Mouse (Mus musculus): ENCODE results near the gene Bcorl1. TPM values are rescaled to one million over a fixed set of nuclear protein-coding genes. Genes with fewer than 3 reads are reported as not detected.
"Not testable (repeated sequence)": the region's sequence is repeated elsewhere in the genome, so short reads cannot be mapped to it uniquely, and the experiment has no call there.

Bcorl1 gene
- total RNA-seq, 2 experiments from 2014 or later: 16.4 to 17.7 TPM

DNA sequence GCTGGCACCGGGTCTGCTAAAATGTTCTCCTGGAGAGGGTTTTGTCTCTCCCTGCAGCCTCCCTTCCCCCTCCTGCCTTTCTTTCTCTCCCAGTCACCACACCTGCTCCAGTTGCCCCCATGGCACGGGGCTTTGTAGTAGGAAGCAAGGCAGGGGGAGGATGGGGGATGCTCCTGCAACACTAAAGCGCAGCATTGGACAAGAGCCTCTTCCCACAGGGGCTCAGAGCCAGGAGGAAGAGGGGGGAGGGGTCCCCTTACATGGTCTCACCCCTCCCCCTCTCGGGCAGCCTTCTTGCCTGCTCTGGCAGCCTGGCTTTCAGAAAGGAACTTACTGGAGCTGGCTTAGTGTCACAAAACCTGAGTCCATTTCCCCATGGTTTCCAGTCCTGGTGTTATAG is 44.8 kb downstream of the Bcorl1 start:
- DNase-seq (ENCODE audit: low spot score in 2 of 2): no peak

DNA sequence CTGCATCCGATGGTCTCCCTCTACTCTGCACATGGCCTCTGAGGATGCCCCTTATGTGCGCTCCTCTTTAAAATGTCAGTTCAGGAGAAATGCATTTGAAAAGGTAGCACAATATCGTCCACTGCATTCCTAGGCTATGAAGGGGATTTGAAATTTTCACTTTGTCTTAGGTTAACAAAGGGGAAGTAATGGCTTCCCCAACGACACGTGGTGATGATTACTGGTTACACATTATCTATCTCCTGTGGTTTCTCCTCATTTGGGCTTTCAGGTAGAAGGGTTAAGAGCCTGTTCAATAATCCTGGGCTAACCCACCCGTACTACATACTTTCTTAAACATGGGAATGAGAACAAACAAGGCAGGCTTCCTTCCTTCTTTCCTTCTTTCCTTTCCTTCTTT is 48.2 kb downstream of the Bcorl1 start:
- DNase-seq (ENCODE audit: low spot score in 2 of 2): no peak

DNA sequence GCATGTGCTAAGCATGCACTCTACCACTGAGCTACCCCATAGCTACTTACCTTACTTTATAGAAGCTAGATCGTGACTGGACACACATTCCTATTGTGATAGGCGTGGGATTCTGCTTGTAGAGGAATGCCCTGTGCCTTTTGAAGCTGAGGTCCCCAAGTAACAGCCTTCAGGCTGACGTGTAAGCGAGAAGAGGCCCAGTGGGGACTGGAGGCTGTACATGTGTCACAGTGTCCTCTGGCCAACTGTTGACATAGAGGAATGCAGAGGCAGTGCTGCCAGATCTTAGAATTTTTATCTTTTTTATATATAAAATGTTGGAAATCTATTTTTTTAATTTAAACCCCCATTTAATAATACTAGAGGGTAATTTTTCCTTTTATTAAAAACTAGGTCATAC is 58.8 kb downstream of the Bcorl1 start:
- DNase-seq (ENCODE audit: low spot score in 2 of 2): no peak

GRCm38 (mm10) chrX:48405141-48405540 is 64.0 kb downstream of the Bcorl1 start:
- no peak for DNase-seq (ENCODE audit: low spot score in 2 of 2)

- DNase-seq (ENCODE audit: low spot score in 2 of 2): peak; percentile 70 to 77
Measured at GRCm38 (mm10) chrX:48409611-48410387, 68.6 kb downstream of the Bcorl1 start.

GRCm38 (mm10) chrX:48410388-48410776 is 69.2 kb downstream of the Bcorl1 start:
- DNase-seq (ENCODE audit: low spot score in 2 of 2): no peak

DNA sequence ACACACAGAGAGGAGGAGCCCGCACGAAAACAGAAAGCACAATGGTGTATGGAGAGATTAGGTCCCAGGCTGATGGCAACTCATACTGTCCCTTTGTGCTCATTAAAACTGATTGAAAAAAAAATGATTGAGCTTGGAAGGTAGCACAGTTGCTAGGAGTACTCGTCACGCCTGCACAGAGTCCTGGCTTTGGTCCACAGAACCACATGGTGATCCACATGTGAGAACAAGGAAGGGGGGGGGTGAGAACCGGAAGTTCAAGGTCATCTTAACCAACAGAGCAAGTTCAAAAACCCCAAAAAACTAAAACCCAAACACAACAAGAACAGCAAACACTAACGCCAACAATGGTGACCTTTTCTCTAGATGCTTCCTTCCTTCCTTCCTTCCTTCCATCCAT is 71.5 kb downstream of the Bcorl1 start:
- DNase-seq (ENCODE audit: low spot score in 2 of 2): no peak

GRCm38 (mm10) chrX:48414291-48414690 is 73.1 kb downstream of the Bcorl1 start:
- no peak for DNase-seq (ENCODE audit: low spot score in 2 of 2)

DNA sequence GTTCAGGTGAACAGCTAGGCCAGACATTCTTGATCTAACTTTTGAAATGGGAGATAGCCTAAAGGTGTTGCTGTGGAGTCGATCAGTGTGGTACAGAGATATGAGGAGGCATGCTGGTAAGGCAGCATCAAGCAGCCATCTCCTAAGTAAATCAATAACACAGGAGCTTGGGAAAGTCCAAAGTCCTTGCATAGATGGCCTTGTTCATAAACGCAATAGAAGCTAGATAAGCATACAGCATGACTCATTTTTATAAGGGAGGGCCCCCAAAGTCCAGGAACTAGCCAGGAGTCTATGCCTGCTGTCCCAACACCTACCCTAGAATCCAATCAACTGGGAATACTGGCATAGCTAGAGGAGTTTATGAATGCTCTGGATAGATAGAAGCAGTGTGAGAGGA is 77.3 kb downstream of the Bcorl1 start:
- no peak for DNase-seq (ENCODE audit: low spot score in 2 of 2)

DNA sequence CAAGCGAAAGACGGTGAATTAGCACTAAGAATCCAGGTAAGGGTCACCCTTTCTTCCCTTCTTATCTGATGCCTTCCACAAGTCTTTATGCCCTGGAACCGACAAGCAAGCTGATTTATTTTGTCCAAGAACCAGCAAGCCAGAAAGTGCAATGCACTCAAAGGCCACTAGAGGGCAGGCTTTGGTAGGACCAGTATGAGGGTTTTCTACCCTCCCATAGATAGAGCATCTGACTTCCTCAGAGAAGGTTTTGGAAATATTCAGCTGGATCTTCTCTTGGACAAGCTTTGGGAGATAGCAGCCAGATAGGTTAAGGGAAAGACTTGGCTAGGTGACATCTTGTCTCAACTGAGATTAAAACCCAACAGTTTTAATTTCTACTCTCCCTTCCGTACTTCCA is 81.8 kb downstream of the Bcorl1 start:
- peak; percentile 50 to 60 for DNase-seq (ENCODE audit: low spot score in 2 of 2)

DNA sequence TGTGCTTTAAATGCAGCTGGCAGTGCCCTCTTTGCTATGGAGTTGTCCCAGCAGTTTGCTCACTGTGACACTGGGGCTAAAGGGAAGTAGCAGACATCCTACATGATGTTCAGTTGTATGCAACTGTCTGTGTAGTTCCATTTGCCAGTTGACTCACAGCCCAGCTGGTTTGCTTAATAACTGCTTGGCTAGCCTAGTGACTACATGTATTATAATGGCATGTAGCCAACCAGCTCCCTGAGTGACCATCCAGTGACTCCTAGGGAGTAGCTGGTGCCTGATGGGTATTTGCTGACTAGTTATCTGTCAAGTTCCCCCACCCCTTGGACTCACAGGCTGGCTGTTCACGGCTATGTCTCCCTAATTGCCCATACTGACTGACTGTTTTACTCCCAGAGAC is 82.5 kb downstream of the Bcorl1 start:
- DNase-seq (ENCODE audit: low spot score in 2 of 2): no peak

DNA sequence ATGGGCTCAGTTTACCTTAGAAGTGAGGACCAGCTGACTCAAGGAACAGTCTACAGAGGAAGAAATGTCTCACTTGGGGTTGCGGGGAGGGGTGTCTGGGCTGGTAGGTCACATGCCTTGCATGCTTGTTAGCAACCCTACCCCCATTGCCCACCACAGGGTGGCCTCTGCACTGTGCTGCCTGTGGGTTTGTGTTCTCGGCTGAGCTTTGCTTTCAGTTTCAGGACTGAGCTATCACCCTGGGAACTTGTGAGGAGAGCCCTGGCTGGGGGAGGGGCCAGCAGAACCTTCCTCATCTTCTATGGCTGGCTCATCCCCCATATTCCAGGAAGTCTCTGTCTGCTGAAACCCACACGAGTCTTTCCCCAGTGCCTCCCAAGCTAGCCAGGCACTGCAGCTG is 83.4 kb downstream of the Bcorl1 start:
- DNase-seq (ENCODE audit: low spot score in 2 of 2): no peak

DNA sequence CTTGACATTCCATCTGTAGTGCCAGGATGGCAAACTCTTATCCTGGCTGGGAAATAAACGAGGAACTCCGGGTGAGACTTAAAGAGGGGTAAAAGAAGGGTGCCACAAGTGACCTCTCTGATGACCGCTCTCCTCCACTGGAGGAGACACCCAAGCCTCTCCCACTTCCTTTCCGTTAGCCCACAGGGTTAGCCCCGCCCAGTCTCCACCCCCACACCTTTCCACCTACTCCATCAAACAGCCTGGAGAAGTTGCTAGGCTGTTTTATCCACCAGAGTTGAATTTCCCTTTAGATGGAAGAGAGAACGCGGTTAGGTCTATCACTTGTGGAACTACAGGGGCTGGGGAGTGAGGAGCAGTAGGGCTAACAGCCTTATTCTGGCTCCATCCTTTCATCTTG is 84.1 kb downstream of the Bcorl1 start:
- no peak for DNase-seq (ENCODE audit: low spot score in 2 of 2)

- DNase-seq (ENCODE audit: low spot score in 2 of 2): no peak
Measured at GRCm38 (mm10) chrX:48428241-48428640, 87.1 kb downstream of the Bcorl1 start.

DNA sequence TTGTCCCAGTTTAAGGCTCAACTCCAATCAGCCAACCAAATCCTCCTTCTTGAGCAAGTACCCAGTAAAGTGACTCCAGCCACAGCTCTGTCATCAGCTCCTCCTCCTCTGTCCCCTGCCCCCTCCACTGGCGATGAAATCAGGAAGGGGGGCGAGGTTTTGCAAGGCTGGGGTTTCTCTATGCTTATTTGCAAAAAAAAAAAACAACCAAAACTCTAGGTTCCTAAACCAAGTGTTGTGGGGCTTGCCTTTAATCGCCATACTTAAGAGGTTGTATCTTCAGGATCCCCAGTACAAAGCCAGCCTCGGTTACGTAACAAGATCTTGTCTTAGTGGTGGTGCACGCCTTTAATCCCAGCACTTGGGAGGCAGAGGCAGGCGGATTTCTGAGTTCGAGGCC is 87.5 kb downstream of the Bcorl1 start:
- no peak for DNase-seq (ENCODE audit: low spot score in 2 of 2)

- no peak for DNase-seq (ENCODE audit: low spot score in 2 of 2)
Measured at GRCm38 (mm10) chrX:48429100-48429499, 87.9 kb downstream of the Bcorl1 start.

GRCm38 (mm10) chrX:48429538-48429937 is 88.4 kb downstream of the Bcorl1 start:
- no peak for DNase-seq (ENCODE audit: low spot score in 2 of 2)

DNA sequence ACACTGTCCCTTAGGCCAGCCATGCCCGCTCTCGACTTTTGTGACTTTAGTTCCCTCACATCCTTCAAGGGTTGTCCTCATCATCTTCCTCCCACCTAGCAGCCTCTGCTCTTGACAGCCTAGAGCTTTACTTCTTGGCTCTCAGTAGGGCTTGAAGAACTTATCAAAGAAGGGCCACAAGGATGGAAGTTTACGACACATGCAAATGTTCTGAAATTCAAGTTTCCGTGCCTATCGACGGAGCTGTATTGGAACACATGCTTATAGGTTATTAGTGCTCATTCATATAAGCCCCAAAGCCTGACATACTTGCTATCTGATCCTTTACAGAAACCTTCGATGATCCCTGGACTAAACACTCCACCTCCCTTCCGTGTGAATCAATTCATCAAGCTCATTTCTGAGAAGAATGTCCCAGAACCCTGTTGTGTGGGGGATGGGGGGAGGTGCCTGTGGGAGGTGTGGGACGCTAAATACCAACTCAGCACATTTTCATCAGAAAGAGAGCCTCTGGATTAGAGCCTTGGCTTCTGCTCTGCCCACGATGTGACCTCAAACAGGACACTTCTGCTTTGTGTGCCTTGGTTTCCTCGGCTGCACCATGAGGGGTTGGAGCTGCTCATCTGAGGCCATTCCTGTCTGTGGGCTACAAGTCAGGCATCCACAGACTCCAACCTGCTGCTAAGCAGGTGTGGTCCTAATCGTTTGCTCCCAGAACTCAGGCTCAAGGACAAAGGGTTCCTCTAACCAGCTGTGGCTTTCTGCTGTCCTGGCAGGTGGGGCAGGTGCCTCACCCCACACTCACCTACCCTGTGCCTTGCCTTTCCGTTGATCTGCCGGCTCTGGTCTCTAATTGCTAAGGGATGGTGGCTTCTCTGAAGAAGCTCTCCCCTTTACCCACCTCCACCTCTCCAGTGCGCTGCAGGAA is 91.7 kb downstream of the Bcorl1 start:
- no peak for DNase-seq (ENCODE audit: low spot score in 2 of 2)

- DNase-seq (ENCODE audit: low spot score in 2 of 2): no peak
Measured at GRCm38 (mm10) chrX:48433527-48433899, 92.4 kb downstream of the Bcorl1 start.

- DNase-seq (ENCODE audit: low spot score in 2 of 2): no peak
Measured at GRCm38 (mm10) chrX:48434251-48434650, 93.1 kb downstream of the Bcorl1 start.

GRCm38 (mm10) chrX:48435477-48435900 is 94.3 kb downstream of the Bcorl1 start:
- DNase-seq (ENCODE audit: low spot score in 2 of 2): no peak

GRCm38 (mm10) chrX:48436082-48436481 is 94.9 kb downstream of the Bcorl1 start:
- not testable (repeated sequence) for DNase-seq (ENCODE audit: low spot score in 2 of 2)
